In genomic region chr12:105676274-105676673, GRCm38 (mm10) we compare ENCODE assay signal across 18 mouse cellular contexts. TPM values are rescaled to one million over a fixed set of nuclear protein-coding genes. Genes with fewer than 3 reads are reported as not detected.
A peak's percentile ranks its signal among the peaks of the same experiment; 100 is the strongest.
DNase-seq lines count a peak whose midpoint lies in the region; ATAC-seq lines count a peak whose summit lies in the region.
"Had no signal": no experiment of that assay in that cellular context is flagged by ENCODE, and none has a peak within 500 bp of the region (broad histone marks: within the 10 kb centered on the region; RNA-seq: fewer than 3 reads in every experiment).

No protein-coding gene starts in this region.

- H3K36me3 ChIP-seq in liver, embryonic 12.5 days: peaks cover 87% of the 10 kb centered on the region
- peaks cover 13% of the 10 kb centered on the region for H3K36me3 ChIP-seq in liver, embryonic 16.5 days (ENCODE audit: control insufficient read depth, insufficient read depth)
- H3K36me3 ChIP-seq in limb, embryonic 10.5 days: peaks cover 51% of the 10 kb centered on the region

- H3K9ac ChIP-seq in liver, embryonic 12.5 days: no peak overlapping the region
- no peak overlapping the region for H3K9ac ChIP-seq in liver, embryonic 16.5 days (ENCODE audit: low read depth, low read length)
- H3K9ac ChIP-seq: embryonic facial prominence, embryonic 12.5 days; forebrain, embryonic 15.5 days; heart, embryonic 12.5 days; hindbrain, embryonic 14.5 days had no signal

- ATAC-seq in common myeloid progenitor, adult 5-6 weeks (replicated peaks; ENCODE audit: low read depth, poor library complexity, severe bottlenecking): peak; percentile 53; the same call in 1 of the 2 replicates
- peak; percentile 74 for ATAC-seq in liver, embryonic 12.5 days
- ATAC-seq in liver, embryonic 16.5 days (ENCODE audit: low read depth): peak; percentile 32; the same call in 1 of the 2 replicates
- ATAC-seq: forebrain, embryonic 15.5 days had no signal

- intact Hi-C loops in gastrocnemius, postnatal 36 days (cut with DNase I): no loop called here

- H3K4me3 ChIP-seq in liver, embryonic 12.5 days: no peak overlapping the region
- no peak overlapping the region for H3K4me3 ChIP-seq in liver, embryonic 16.5 days (ENCODE audit: low read depth, low read length)
- no peak overlapping the region for H3K4me3 ChIP-seq in limb, embryonic 10.5 days
- H3K4me3 ChIP-seq: embryonic facial prominence, embryonic 12.5 days; forebrain, embryonic 15.5 days; heart, embryonic 12.5 days; hindbrain, embryonic 10.5 days had no signal

- H3K27ac ChIP-seq in liver, embryonic 12.5 days: no peak overlapping the region
- H3K27ac ChIP-seq in liver, embryonic 16.5 days (ENCODE audit: low read length): no peak overlapping the region
- no peak overlapping the region for H3K27ac ChIP-seq in limb, embryonic 10.5 days
- H3K27ac ChIP-seq: embryonic facial prominence, embryonic 12.5 days; forebrain, embryonic 15.5 days; hindbrain, embryonic 10.5 days; hindbrain, embryonic 14.5 days had no signal

- no peak overlapping the region for H3K4me2 ChIP-seq in liver, embryonic 12.5 days
- no peak overlapping the region for H3K4me2 ChIP-seq in liver, embryonic 16.5 days (ENCODE audit: low read depth, low read length)
- H3K4me2 ChIP-seq: embryonic facial prominence, embryonic 12.5 days; forebrain, embryonic 15.5 days; heart, embryonic 12.5 days; hindbrain, embryonic 14.5 days had no signal

- H3K4me1 ChIP-seq in liver, embryonic 12.5 days: peaks cover 31% of the 10 kb centered on the region
- no peaks in the 10 kb centered on the region; the same call in 1 of the 2 replicates for H3K4me1 ChIP-seq in liver, embryonic 16.5 days (ENCODE audit: control insufficient read depth, low read depth, low read length)
- H3K4me1 ChIP-seq in limb, embryonic 10.5 days: peaks cover 4% of the 10 kb centered on the region; the same call in 1 of the 2 replicates
- H3K4me1 ChIP-seq: embryonic facial prominence, embryonic 12.5 days; forebrain, embryonic 15.5 days; heart, embryonic 12.5 days; hindbrain, embryonic 10.5 days had no signal

- 55% methylated on average over 8 of the region's 8 CpGs for WGBS in liver, embryonic 12.5 days (ENCODE audit: insufficient replicate concordance)
- WGBS in liver, embryonic 16.5 days (ENCODE audit: insufficient replicate concordance): 40% methylated on average over 8 of the region's 8 CpGs
- WGBS in limb, embryonic 10.5 days: 94% methylated on average over 8 of the region's 8 CpGs

- no peak for DNase-seq in thymus, postnatal 36 days
- no peak for DNase-seq in limb, embryonic 10.5 days (ENCODE audit: low spot score)
- no peak for DNase-seq in gastrocnemius, postnatal 36 days
- DNase-seq: adrenal gland, adult 2 months; adrenal gland, postnatal 25 days; cerebellum, adult 2 months; cerebellum, postnatal 10 days; gastrocnemius, postnatal 14 days had no signal

- H3K27me3 ChIP-seq in liver, embryonic 12.5 days (replicated peaks): no peaks in the 10 kb centered on the region
- no peaks in the 10 kb centered on the region for H3K27me3 ChIP-seq in liver, embryonic 16.5 days (ENCODE audit: control insufficient read depth, insufficient read depth, low read depth, low read length)
- H3K27me3 ChIP-seq in limb, embryonic 10.5 days (ENCODE audit: low read depth, poor library complexity, severe bottlenecking): no peaks in the 10 kb centered on the region
- H3K27me3 ChIP-seq: CH12.LX; embryonic facial prominence, embryonic 12.5 days; forebrain, embryonic 15.5 days; heart, embryonic 12.5 days had no signal

- no peaks in the 10 kb centered on the region for H3K9me3 ChIP-seq in liver, embryonic 12.5 days (replicated peaks)
- H3K9me3 ChIP-seq in liver, embryonic 16.5 days (replicated peaks; ENCODE audit: control insufficient read depth, low read length): no peaks in the 10 kb centered on the region
- no peaks in the 10 kb centered on the region for H3K9me3 ChIP-seq in limb, embryonic 10.5 days (replicated peaks)
- H3K9me3 ChIP-seq: embryonic facial prominence, embryonic 12.5 days; forebrain, embryonic 15.5 days; heart, embryonic 12.5 days; hindbrain, embryonic 10.5 days had no signal

RNA-seq across cellular contexts. Expression of gene Gskip, which starts 8.4 kb away (rescaled TPM):
- 10.7 and 11.6 TPM in 2 replicates for total RNA-seq in common myeloid progenitor, adult 5-6 weeks (2017)
- 15.4 and 16.5 TPM in 2 replicates for polyA plus RNA-seq in liver, embryonic 12.5 days (2016; fragmentation: Nextera tagmentation; extraction: Ambion mirVana)
- polyA plus RNA-seq in liver, embryonic 16.5 days (2015; fragmentation: Nextera tagmentation; extraction: Ambion mirVana): 10.1 and 11.2 TPM in 2 replicates
- polyA plus RNA-seq in limb, embryonic 10.5 days (2016; fragmentation: Nextera tagmentation; extraction: Ambion mirVana): 36.8 and 41.2 TPM in 2 replicates
- 1 to 10 TPM; 5.1 to 5.6 TPM for total RNA-seq in gastrocnemius, postnatal 36 days (2021)

RNA-seq across cellular contexts. Expression of gene Atg2b, which starts 8.7 kb away (rescaled TPM):
- 24.7 and 34.0 TPM in 2 replicates for total RNA-seq in common myeloid progenitor, adult 5-6 weeks (2017)
- 14.4 and 14.6 TPM in 2 replicates for polyA plus RNA-seq in liver, embryonic 12.5 days (2016; fragmentation: Nextera tagmentation; extraction: Ambion mirVana)
- 6.7 and 7.3 TPM in 2 replicates for polyA plus RNA-seq in liver, embryonic 16.5 days (2015; fragmentation: Nextera tagmentation; extraction: Ambion mirVana)
- 12.1 and 14.0 TPM in 2 replicates for polyA plus RNA-seq in limb, embryonic 10.5 days (2016; fragmentation: Nextera tagmentation; extraction: Ambion mirVana)
- 10 to 100 TPM; 15.0 to 16.7 TPM for total RNA-seq in gastrocnemius, postnatal 36 days (2021)

RNA-seq across cellular contexts. Expression of gene Ak7, which starts 29.5 kb away (rescaled TPM):
- total RNA-seq in common myeloid progenitor, adult 5-6 weeks (2017): not detected in 2 replicates
- polyA plus RNA-seq in liver, embryonic 12.5 days (2016; fragmentation: Nextera tagmentation; extraction: Ambion mirVana): 0.05 and 0.06 TPM in 2 replicates
- polyA plus RNA-seq in liver, embryonic 16.5 days (2015; fragmentation: Nextera tagmentation; extraction: Ambion mirVana): 0.09 and 0.34 TPM in 2 replicates
- 0.05 and 0.09 TPM in 2 replicates for polyA plus RNA-seq in limb, embryonic 10.5 days (2016; fragmentation: Nextera tagmentation; extraction: Ambion mirVana)
- not detected for total RNA-seq in gastrocnemius, postnatal 36 days (2021)
- total RNA-seq: gastrocnemius, postnatal 14 days; heart, adult 8-10 months had no signal
